Mouse (Mus musculus): ENCODE results near the gene Tns3.

- TF ChIP-seq CTCF (IDR thresholded peaks at IDR 0.05; ENCODE audit: borderline replicate concordance, insufficient read depth, low read depth, low read length) (no peak), POLR2A (IDR thresholded peaks at IDR 0.05; ENCODE audit: borderline replicate concordance, insufficient read depth, low read length) (no peak)
These were observed 194.8 kb downstream of the Tns3 start for GRCm38 (mm10) chr11:8469537-8469936.
